Mouse (Mus musculus) embryonic facial prominence, embryonic 14.5 days (tissue): ENCODE data around the gene Ppp1r9b. TPM values are rescaled to one million over a fixed set of nuclear protein-coding genes. Genes with fewer than 3 reads are reported as not detected.

Source experiments
- ATAC-seq: fragments of 200-750 bp; cut with Nextera tagmentation; 2 replicates; pipeline ENCODE4 v1.8.0; 2017; ENCODE audit warnings: low read depth, moderate number of reproducible peaks, moderate TSS enrichment
- DNase-seq: peaks from one replicate; pipeline ENCODE4 v3.0.0-alpha.2; 2015; ENCODE audit warnings: low spot score
- H3K27ac ChIP-seq: fragments of 300-500 bp; sonication (generic); replicated peaks from 2 replicates; pipeline ENCODE4 v1.5.1; 2014; ENCODE audit warnings: low read depth, mild to moderate bottlenecking, low read length, moderate library complexity
- H3K27me3 ChIP-seq: fragments of 300-500 bp; sonication (generic); replicated peaks from 2 replicates; pipeline ENCODE4 v1.6.1; 2014; ENCODE audit warnings: low read length; ENCODE audit not compliant: control insufficient read depth, insufficient read depth
- H3K36me3 ChIP-seq: fragments of 300-500 bp; sonication (generic); 2 replicates; pipeline ENCODE4 v1.6.1; 2014; ENCODE audit warnings: low read length, mixed read lengths; ENCODE audit not compliant: control insufficient read depth, insufficient read depth
- H3K4me1 ChIP-seq: fragments of 300-500 bp; sonication (generic); 2 replicates; pipeline ENCODE4 v1.6.1; 2014; ENCODE audit warnings: antibody characterized with exemption, low read length; ENCODE audit not compliant: control insufficient read depth, insufficient read depth
- H3K4me2 ChIP-seq: fragments of 300-500 bp; sonication (generic); 2 replicates; pipeline ENCODE4 v1.6.1; 2014; ENCODE audit warnings: low read depth, mild to moderate bottlenecking, low read length, moderate library complexity, mixed read lengths
- H3K4me3 ChIP-seq: fragments of 300-500 bp; sonication (generic); 2 replicates; pipeline ENCODE4 v1.5.1; 2014; ENCODE audit warnings: low read depth, mild to moderate bottlenecking, low read length
- H3K9ac ChIP-seq: fragments of 300-500 bp; sonication (generic); 2 replicates; pipeline ENCODE4 v1.6.1; 2014; ENCODE audit warnings: low read depth, mild to moderate bottlenecking, low read length, moderate library complexity, mixed read lengths
- H3K9me3 ChIP-seq: fragments of 300-500 bp; sonication (generic); 2 replicates; pipeline ENCODE4 v1.6.1; 2016; ENCODE audit warnings: low read length; ENCODE audit not compliant: control insufficient read depth
- WGBS: fragments of 180-500 bp; shearing (Covaris S2); extraction: QIAGEN DNeasy Blood & Tissue Kit; methylation state at CpG from one replicate; pipeline ENCODE4 v1.1.7; 2014; 5-methylcytosine and 5-hydroxymethylcytosine counted together
- polyA plus RNA-seq: library from polyadenylated mRNA; unstranded; fragments of >200 nt; fragmentation: Nextera tagmentation; extraction: Ambion mirVana; gene quantifications from 2 replicates; pipeline ENCODE4 v1.2.1, GENCODE M21; 2014

The Ppp1r9b gene
- polyA plus RNA-seq, 1 experiment from 2014 or later: 16.0 TPM

DNA sequence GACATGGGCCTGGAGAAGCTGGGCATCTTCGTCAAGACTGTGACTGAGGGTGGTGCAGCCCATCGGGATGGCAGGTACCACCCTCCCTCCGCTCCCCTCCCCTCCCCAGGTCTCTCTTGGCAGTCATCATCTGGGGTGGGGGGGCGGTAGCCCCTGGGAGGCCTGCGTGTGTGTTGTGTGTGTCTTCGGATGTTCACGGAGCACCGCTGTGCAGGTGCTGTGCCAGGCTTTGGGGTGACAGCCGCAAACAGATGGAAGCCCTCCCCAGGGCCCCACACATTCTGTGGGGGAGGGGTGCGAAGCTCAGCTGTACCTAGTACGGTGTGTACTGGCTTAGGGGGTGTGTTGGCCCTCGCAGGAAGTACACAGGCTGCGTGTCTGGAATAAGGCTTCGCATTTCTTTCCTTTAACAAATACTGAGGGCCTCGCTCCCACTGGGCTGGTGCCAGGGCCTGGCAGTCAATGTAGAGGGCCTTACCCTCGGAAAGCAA is 7.3 kb downstream of the Ppp1r9b start:
- DNase-seq (no peak), ATAC-seq (0 out of 2 replicates have a peak, but pooled peaks have one; percentile 7)
- H3K9ac ChIP-seq: no peak overlapping the region
- H3K9me3 ChIP-seq: no peaks in the 10 kb centered on the region
- no peaks in the 10 kb centered on the region for H3K27me3 ChIP-seq
- peaks cover 28% of the 10 kb centered on the region for H3K4me1 ChIP-seq
- WGBS: 83% methylated on average over 14 of the region's 16 CpGs
- no peak overlapping the region for H3K4me2 ChIP-seq
- no peak overlapping the region for H3K27ac ChIP-seq
- peaks cover 69% of the 10 kb centered on the region for H3K36me3 ChIP-seq
- no peak overlapping the region for H3K4me3 ChIP-seq

GRCm38 (mm10) chr11:95000128-95000527 is 9.3 kb downstream of the Ppp1r9b start:
- Histone ChIP-seq H3K36me3 (peaks cover 89% of the 10 kb centered on the region), H3K9ac (no peak overlapping the region)
- 76% methylated on average over 8 of the region's 8 CpGs for WGBS

GRCm38 (mm10) chr11:95000548-95000947 is 9.7 kb downstream of the Ppp1r9b start:
- no peak overlapping the region for H3K4me3 ChIP-seq
- DNase-seq (no peak), ATAC-seq (no peak)
- 39% methylated on average over 4 of the region's 4 CpGs for WGBS
- H3K9me3 ChIP-seq: no peaks in the 10 kb centered on the region
- H3K36me3 ChIP-seq: peaks cover 94% of the 10 kb centered on the region
- H3K4me2 ChIP-seq: no peak overlapping the region
- H3K9ac ChIP-seq: no peak overlapping the region
- 0 out of 2 replicates have a peak overlapping the region, but pooled peaks have one; percentile 16 for H3K27ac ChIP-seq
- H3K27me3 ChIP-seq: no peaks in the 10 kb centered on the region
- peaks cover 3% of the 10 kb centered on the region for H3K4me1 ChIP-seq

More at GRCm38 (mm10) chr11:95000128-95000527, 9.3 kb downstream of the Ppp1r9b start:
- H3K9me3 ChIP-seq: no peaks in the 10 kb centered on the region
- ATAC-seq: no peak
- no peak overlapping the region for H3K4me2 ChIP-seq
- DNase-seq: no peak
- H3K27me3 ChIP-seq: no peaks in the 10 kb centered on the region
- peaks cover 7% of the 10 kb centered on the region for H3K4me1 ChIP-seq
- 0 out of 2 replicates have a peak overlapping the region, but pooled peaks have one; percentile 16 for H3K27ac ChIP-seq
- H3K4me3 ChIP-seq: no peak overlapping the region

- peak; percentile 85 for DNase-seq
- H3K4me2 ChIP-seq: no peak overlapping the region
- peaks cover 2% of the 10 kb centered on the region; the same call in 1 of the 2 replicates for H3K4me1 ChIP-seq
- H3K9me3 ChIP-seq: no peaks in the 10 kb centered on the region
- H3K9ac ChIP-seq: no peak overlapping the region
- H3K4me3 ChIP-seq: no peak overlapping the region
- H3K27me3 ChIP-seq: no peaks in the 10 kb centered on the region
- ATAC-seq: peak; percentile 50; the same call in 1 of the 2 replicates
- 4% methylated on average over 8 of the region's 8 CpGs for WGBS
- 0 out of 2 replicates have a peak overlapping the region, but pooled peaks have one; percentile 16 for H3K27ac ChIP-seq
- H3K36me3 ChIP-seq: peaks cover 97% of the 10 kb centered on the region
Measured at GRCm38 (mm10) chr11:95001058-95001457, 10.2 kb downstream of the Ppp1r9b start.

- Histone ChIP-seq H3K27ac (no peak overlapping the region), H3K4me1 (peaks cover 5% of the 10 kb centered on the region; the same call in 1 of the 2 replicates), H3K4me3 (no peak overlapping the region), H3K27me3 (no peaks in the 10 kb centered on the region), H3K9ac (no peak overlapping the region), H3K4me2 (no peak overlapping the region), H3K36me3 (peaks cover 90% of the 10 kb centered on the region), H3K9me3 (no peaks in the 10 kb centered on the region)
- DNase-seq (no peak), ATAC-seq (no peak)
- WGBS: 88% methylated on average over 21 of the region's 21 CpGs
Measured at GRCm38 (mm10) chr11:95001584-95002347, 10.9 kb downstream of the Ppp1r9b start.

- Histone ChIP-seq H3K4me2 (no peak overlapping the region), H3K4me1 (peaks cover 14% of the 10 kb centered on the region), H3K27me3 (no peaks in the 10 kb centered on the region), H3K9me3 (no peaks in the 10 kb centered on the region), H3K27ac (no peak overlapping the region), H3K9ac (no peak overlapping the region), H3K36me3 (peaks cover 81% of the 10 kb centered on the region), H3K4me3 (no peak overlapping the region)
- WGBS: 93% methylated on average over 8 of the region's 8 CpGs
- DNase-seq (no peak), ATAC-seq (no peak)
Measured at GRCm38 (mm10) chr11:95002705-95003104, 11.9 kb downstream of the Ppp1r9b start.

DNA sequence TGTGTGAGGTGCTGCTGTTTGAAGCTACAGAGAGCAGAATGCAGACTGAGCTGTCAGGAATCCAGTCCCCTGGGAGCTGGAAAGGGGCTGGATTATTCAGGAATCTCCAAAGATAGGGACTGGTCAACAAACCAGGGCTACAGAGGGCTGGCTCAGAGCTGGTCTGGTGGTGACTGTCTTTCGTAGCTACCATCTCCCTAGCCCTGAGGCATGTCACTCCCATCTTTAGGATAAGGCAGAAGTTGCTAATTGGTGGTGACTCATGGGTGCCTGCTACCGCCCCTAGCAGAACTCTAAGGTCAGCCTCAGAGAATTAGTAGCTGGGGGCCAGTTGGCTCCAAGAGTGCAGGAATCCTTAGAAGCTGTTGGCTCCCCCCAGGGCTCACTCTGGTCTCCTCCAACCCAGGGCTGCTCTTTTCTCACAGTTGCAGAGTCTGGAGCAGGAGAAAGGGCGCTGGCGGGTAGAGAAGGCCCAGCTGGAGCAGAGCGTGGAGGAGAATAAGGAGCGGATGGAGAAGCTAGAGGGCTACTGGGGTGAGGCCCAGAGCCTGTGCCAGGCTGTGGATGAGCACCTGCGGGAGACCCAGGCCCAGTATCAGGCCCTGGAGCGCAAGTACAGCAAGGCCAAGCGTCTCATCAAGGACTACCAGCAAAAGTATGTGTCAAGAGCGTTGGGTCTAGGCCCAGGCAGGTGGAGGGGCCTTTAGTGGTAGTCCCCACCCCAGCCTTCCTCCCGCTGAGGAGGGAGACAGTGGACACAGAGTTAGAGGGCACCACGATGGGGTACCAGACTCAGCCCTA is 13.5 kb downstream of the Ppp1r9b start:
- DNase-seq (no peak), ATAC-seq (no peak)
- no peaks in the 10 kb centered on the region for H3K27me3 ChIP-seq
- 92% methylated on average over 12 of the region's 12 CpGs for WGBS
- H3K27ac ChIP-seq: no peak overlapping the region
- H3K36me3 ChIP-seq: peaks cover 65% of the 10 kb centered on the region
- no peak overlapping the region for H3K4me3 ChIP-seq
- no peak overlapping the region for H3K4me2 ChIP-seq
- no peak overlapping the region for H3K9ac ChIP-seq
- H3K9me3 ChIP-seq: no peaks in the 10 kb centered on the region
- peaks cover 24% of the 10 kb centered on the region for H3K4me1 ChIP-seq

DNA sequence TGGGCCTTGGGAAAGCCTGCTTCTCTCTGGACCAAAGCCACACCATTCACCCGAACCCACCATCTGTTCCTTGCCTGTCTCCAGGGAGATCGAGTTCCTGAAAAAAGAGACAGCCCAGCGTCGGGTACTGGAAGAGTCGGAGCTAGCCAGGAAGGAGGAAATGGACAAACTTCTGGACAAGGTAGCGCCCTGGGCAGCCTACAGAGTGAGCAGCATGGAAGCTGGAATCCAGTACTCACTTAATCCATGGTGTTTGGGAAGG is 14.0 kb downstream of the Ppp1r9b start:
- WGBS: 50% methylated on average over 6 of the region's 6 CpGs
- Histone ChIP-seq H3K4me3 (no peak overlapping the region), H3K27ac (no peak overlapping the region), H3K9ac (no peak overlapping the region), H3K27me3 (no peaks in the 10 kb centered on the region), H3K36me3 (peaks cover 60% of the 10 kb centered on the region), H3K9me3 (no peaks in the 10 kb centered on the region), H3K4me2 (no peak overlapping the region), H3K4me1 (peaks cover 25% of the 10 kb centered on the region)
- ATAC-seq (no peak), DNase-seq (no peak)
